Comparison of ENCODE assay signal across 13 mouse cellular contexts in genomic region chr17:35556186-35556765, GRCm38 (mm10). TPM values are rescaled to one million over a fixed set of nuclear protein-coding genes. Genes with fewer than 3 reads are reported as not detected.
"Had no signal": no experiment of that assay in that cellular context is flagged by ENCODE, and none has a peak within 500 bp of the region (broad histone marks: within the 10 kb centered on the region; RNA-seq: fewer than 3 reads in every experiment).

No protein-coding gene starts in this region.

- H3K27me3 ChIP-seq: limb, embryonic 13.5 days; midbrain, embryonic 13.5 days had no signal

- H3K4me3 ChIP-seq: limb, embryonic 13.5 days; midbrain, embryonic 13.5 days had no signal

- H3K36me3 ChIP-seq: limb, embryonic 13.5 days; midbrain, embryonic 13.5 days had no signal

- H3K9ac ChIP-seq: limb, embryonic 13.5 days; liver, embryonic 14.5 days; midbrain, embryonic 13.5 days had no signal

- ATAC-seq: inflammation-experienced regulatory T-cells, adult 6 months; midbrain, embryonic 13.5 days had no signal

- H3K4me2 ChIP-seq: limb, embryonic 13.5 days; midbrain, embryonic 13.5 days had no signal

- H3K4me1 ChIP-seq: limb, embryonic 13.5 days; midbrain, embryonic 13.5 days had no signal

- H3K27ac ChIP-seq: limb, embryonic 13.5 days; liver, embryonic 14.5 days; midbrain, embryonic 13.5 days had no signal

- H3K9me3 ChIP-seq: limb, embryonic 13.5 days; midbrain, embryonic 13.5 days had no signal

RNA-seq across cellular contexts. Expression of gene Cdsn, which starts 4.3 kb away (rescaled TPM):
- total RNA-seq: liver, adult 2 months; megakaryocyte progenitor cell, adult 5-6 weeks had no signal
- polyA plus RNA-seq: inflammation-experienced regulatory T-cells, adult 6 months; liver, adult 2 months; liver, embryonic 14.5 days had no signal

RNA-seq across cellular contexts. Expression of gene 2300002M23Rik, which starts 11.0 kb away (rescaled TPM):
- total RNA-seq: layer of hippocampus, adult 8-10 months; layer of hippocampus, postnatal 14 days; left cerebral cortex, adult 18-20 months; left cerebral cortex, postnatal 10 days; left cerebral cortex, postnatal 4 days; liver, adult 2 months; megakaryocyte progenitor cell, adult 5-6 weeks; midbrain, postnatal 0 days had no signal
- polyA plus RNA-seq: inflammation-experienced regulatory T-cells, adult 6 months; limb, embryonic 13.5 days; liver, adult 2 months; liver, embryonic 14.5 days; midbrain, embryonic 13.5 days; midbrain, postnatal 0 days; neural tube, embryonic 14.5 days had no signal

RNA-seq across cellular contexts. Expression of gene Psors1c2, which starts 23.3 kb away (rescaled TPM):
- total RNA-seq: liver, adult 2 months; megakaryocyte progenitor cell, adult 5-6 weeks; midbrain, postnatal 0 days had no signal
- polyA plus RNA-seq: liver, adult 2 months had no signal
